Mouse (Mus musculus) heart, embryonic 13.5 days (tissue): Measurements from ENCODE around the gene Icam1. TPM values are rescaled to one million over a fixed set of nuclear protein-coding genes. Genes with fewer than 3 reads are reported as not detected.
A peak's percentile ranks its signal among the peaks of the same experiment; 100 is the strongest.
"Not testable (repeated sequence)": the region's sequence is repeated elsewhere in the genome, so short reads cannot be mapped to it uniquely, and the experiment has no call there.

Source experiments
- ATAC-seq: fragments of 200-750 bp; cut with Nextera tagmentation; 2 replicates; pipeline ENCODE4 v1.8.0; 2017; ENCODE audit warnings: moderate TSS enrichment; ENCODE audit not compliant: insufficient number of reproducible peaks, low FRiP score, low TSS enrichment; ENCODE audit errors: extremely low read depth
- H3K27ac ChIP-seq: fragments of 300-500 bp; sonication (generic); replicated peaks from 2 replicates; pipeline ENCODE4 v1.5.1; 2015; ENCODE audit warnings: moderate library complexity, mild to moderate bottlenecking, inconsistent platforms
- H3K27me3 ChIP-seq: fragments of 300-500 bp; sonication (generic); replicated peaks from 2 replicates; pipeline ENCODE4 v1.6.1; 2015; ENCODE audit warnings: mild to moderate bottlenecking, inconsistent platforms
- H3K36me3 ChIP-seq: fragments of 300-500 bp; sonication (generic); 2 replicates; pipeline ENCODE4 v1.6.1; 2015; ENCODE audit warnings: mild to moderate bottlenecking, inconsistent platforms
- H3K4me1 ChIP-seq: fragments of 300-500 bp; sonication (generic); 2 replicates; pipeline ENCODE4 v1.6.1; 2015; ENCODE audit warnings: inconsistent platforms
- H3K4me2 ChIP-seq: fragments of 300-500 bp; sonication (generic); 2 replicates; pipeline ENCODE4 v1.6.1; 2015; ENCODE audit warnings: inconsistent platforms, mild to moderate bottlenecking, moderate library complexity
- H3K4me3 ChIP-seq: fragments of 300-500 bp; sonication (generic); 2 replicates; pipeline ENCODE4 v1.5.1; 2015; ENCODE audit warnings: moderate library complexity, mild to moderate bottlenecking, inconsistent platforms
- H3K9ac ChIP-seq: fragments of 300-500 bp; sonication (generic); 2 replicates; pipeline ENCODE4 v1.6.1; 2015; ENCODE audit warnings: inconsistent platforms, mild to moderate bottlenecking, moderate library complexity
- H3K9me3 ChIP-seq: fragments of 300-500 bp; sonication (generic); 2 replicates; pipeline ENCODE4 v1.6.1; 2016; ENCODE audit warnings: inconsistent platforms
- WGBS: fragments of 180-500 bp; shearing (Covaris S2); methylation state at CpG from one replicate; pipeline ENCODE4 v1.1.7; 2015; ENCODE audit warnings: mixed read lengths; 5-methylcytosine and 5-hydroxymethylcytosine counted together
- polyA plus RNA-seq: library from polyadenylated mRNA; unstranded; fragments of >200 nt; fragmentation: Nextera tagmentation; extraction: Ambion mirVana; gene quantifications from 2 replicates; pipeline ENCODE4 v1.2.1, GENCODE M21; 2015

Gene Icam1
- polyA plus RNA-seq, 1 experiment from 2014 or later: 11.6 TPM

DNA sequence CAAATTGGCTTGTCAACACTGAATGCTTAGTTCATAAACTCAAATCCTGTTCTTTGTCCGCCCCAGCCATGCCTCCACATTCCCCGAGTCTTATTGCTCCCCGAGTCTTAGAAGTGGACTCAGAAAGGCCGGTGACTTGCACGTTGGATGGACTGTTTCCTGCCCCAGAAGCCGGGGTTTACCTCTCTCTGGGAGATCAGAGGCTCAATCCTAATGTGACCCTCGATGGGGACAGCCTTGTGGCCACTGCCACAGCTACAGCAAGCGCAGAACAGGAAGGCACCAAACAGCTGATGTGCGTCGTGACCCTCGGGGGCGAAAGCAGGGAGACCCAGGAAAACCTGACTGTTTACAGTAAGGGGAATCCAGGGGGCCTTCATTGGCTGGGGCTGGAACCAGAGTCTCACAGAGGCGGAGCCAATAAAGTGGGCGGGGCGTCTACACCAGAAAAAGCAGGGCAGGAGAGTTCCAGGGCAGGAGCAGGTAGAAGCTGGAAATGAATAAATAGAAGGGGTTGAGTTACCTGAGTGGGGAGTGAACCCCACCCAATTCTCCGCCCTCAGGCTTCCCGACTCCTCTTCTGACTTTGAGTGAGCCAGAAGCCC, 18.8 kb downstream of the Icam1 start:
- no peak overlapping the region for H3K27ac ChIP-seq
- H3K4me1 ChIP-seq: peaks cover 73% of the 10 kb centered on the region
- no peak for ATAC-seq
- no peak overlapping the region for H3K4me2 ChIP-seq
- H3K36me3 ChIP-seq: no peaks in the 10 kb centered on the region
- no peak overlapping the region for H3K9ac ChIP-seq
- H3K9me3 ChIP-seq: no peaks in the 10 kb centered on the region
- H3K4me3 ChIP-seq: peak overlapping the region; percentile 4; the same call in 1 of the 2 replicates
- peaks cover 93% of the 10 kb centered on the region for H3K27me3 ChIP-seq
- WGBS: 4% methylated on average over 17 of the region's 17 CpGs

- Histone ChIP-seq H3K9ac (no peak overlapping the region), H3K27me3 (peaks cover 94% of the 10 kb centered on the region), H3K36me3 (no peaks in the 10 kb centered on the region), H3K9me3 (no peaks in the 10 kb centered on the region), H3K4me2 (no peak overlapping the region), H3K4me3 (no peak overlapping the region; the same call in 1 of the 2 replicates), H3K4me1 (peaks cover 63% of the 10 kb centered on the region), H3K27ac (no peak overlapping the region)
- ATAC-seq: no peak
- WGBS: 25% methylated on average over 9 of the region's 9 CpGs
These were observed 19.8 kb downstream of the Icam1 start for GRCm38 (mm10) chr9:21035586-21035985.

- Histone ChIP-seq H3K4me1 (peaks cover 57% of the 10 kb centered on the region), H3K9ac (peak overlapping the region; percentile 37; the same call in 1 of the 2 replicates), H3K4me3 (peak overlapping the region; percentile 43; the same call in 1 of the 2 replicates), H3K9me3 (no peaks in the 10 kb centered on the region), H3K36me3 (no peaks in the 10 kb centered on the region), H3K4me2 (peak overlapping the region; percentile 70), H3K27me3 (peaks cover 98% of the 10 kb centered on the region), H3K27ac (no peak overlapping the region)
- WGBS: 7% methylated on average over 20 of the region's 20 CpGs
- no peak for ATAC-seq
These were observed 20.4 kb downstream of the Icam1 start for GRCm38 (mm10) chr9:21036161-21036560.

- Histone ChIP-seq H3K9me3 (no peaks in the 10 kb centered on the region), H3K4me3 (peak overlapping the region; percentile 43), H3K4me1 (peaks cover 55% of the 10 kb centered on the region), H3K4me2 (peak overlapping the region; percentile 70), H3K36me3 (no peaks in the 10 kb centered on the region), H3K27me3 (peaks cover 93% of the 10 kb centered on the region), H3K9ac (peak overlapping the region; percentile 69; the same call in 1 of the 2 replicates), H3K27ac (no peak overlapping the region)
- no peak for ATAC-seq
- 5% methylated on average over 22 of the region's 22 CpGs for WGBS
These were observed 20.9 kb downstream of the Icam1 start for GRCm38 (mm10) chr9:21036666-21037065.

DNA sequence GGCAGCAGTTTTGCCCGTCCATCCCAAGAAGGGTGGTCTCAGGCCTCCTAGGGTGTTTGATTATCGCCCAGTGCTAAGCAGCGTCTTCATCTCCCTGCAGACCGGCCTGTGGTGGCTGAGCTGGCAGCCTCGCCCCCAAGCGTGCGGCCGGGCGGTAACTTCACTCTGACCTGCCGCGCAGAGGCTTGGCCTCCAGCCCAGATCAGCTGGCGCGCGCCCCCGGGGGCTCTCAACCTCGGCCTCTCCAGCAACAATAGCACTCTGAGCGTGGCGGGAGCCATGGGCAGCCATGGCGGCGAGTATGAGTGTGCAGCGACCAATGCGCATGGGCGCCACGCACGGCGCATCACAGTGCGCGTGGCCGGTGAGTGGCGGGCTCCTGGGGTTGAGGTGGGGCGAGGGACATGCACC, 21.7 kb downstream of the Icam1 start:
- Histone ChIP-seq H3K27me3 (peaks cover 85% of the 10 kb centered on the region), H3K9ac (peak overlapping the region; percentile 69), H3K4me1 (peaks cover 46% of the 10 kb centered on the region), H3K36me3 (no peaks in the 10 kb centered on the region), H3K4me3 (peak overlapping the region; percentile 43), H3K9me3 (no peaks in the 10 kb centered on the region), H3K27ac (no peak overlapping the region), H3K4me2 (peak overlapping the region; percentile 70)
- ATAC-seq: peak; percentile 32; the same call in 1 of the 2 replicates
- WGBS: 2% methylated on average over 31 of the region's 31 CpGs

DNA sequence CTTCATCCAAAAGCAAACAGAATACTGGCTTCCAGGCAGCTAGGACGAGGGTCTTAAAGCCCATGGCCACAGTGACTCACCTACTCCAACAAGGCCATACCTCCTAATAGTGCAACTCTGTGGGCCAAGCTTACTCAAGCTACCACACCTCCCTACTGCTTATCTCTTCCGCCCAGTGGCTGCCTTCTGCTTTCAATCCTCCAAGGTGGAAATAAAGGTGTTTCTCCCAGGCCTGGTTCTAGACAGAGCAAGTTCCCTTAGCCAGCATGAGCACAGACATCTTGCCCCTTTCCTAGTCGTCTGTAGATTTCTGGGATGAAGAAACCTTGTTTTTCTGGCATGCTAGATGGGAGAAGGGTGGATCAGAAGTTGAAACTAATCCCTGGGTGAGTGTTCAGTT, 24.0 kb downstream of the Icam1 start:
- Histone ChIP-seq H3K27me3 (peaks cover 62% of the 10 kb centered on the region), H3K27ac (no peak overlapping the region), H3K4me1 (peaks cover 30% of the 10 kb centered on the region)

DNA sequence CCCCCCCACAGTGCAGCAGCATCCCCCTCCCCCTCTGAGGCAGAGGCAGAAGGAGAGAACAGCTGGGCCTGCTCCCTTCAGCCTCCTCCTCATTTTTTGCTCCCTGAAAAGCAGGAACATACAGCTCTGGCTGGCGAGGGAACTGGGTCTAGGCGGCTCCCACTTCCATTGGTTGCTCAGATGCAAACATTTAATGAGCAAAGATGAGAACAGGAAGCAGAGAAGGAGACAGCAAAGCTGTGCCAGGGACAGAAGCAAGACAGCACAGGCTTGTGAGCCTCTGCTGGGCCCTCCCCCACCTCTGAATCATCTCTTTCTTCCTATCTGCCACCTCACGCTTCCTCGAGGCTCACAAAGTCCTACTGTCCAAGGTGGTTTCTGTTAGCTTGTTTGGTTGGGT, 25.5 kb downstream of the Icam1 start:
- ATAC-seq: no peak
- H3K9ac ChIP-seq: no peak overlapping the region
- no peak overlapping the region for H3K27ac ChIP-seq
- no peak overlapping the region for H3K4me2 ChIP-seq
- H3K27me3 ChIP-seq: peaks cover 46% of the 10 kb centered on the region
- 54% methylated on average over 4 of the region's 4 CpGs for WGBS
- no peaks in the 10 kb centered on the region for H3K36me3 ChIP-seq
- H3K4me1 ChIP-seq: peaks cover 20% of the 10 kb centered on the region
- no peaks in the 10 kb centered on the region for H3K9me3 ChIP-seq
- no peak overlapping the region for H3K4me3 ChIP-seq

More for the DNA sequence above, 24.0 kb downstream of the Icam1 start:
- ATAC-seq: no peak
- H3K9ac ChIP-seq: no peak overlapping the region
- H3K36me3 ChIP-seq: no peaks in the 10 kb centered on the region
- no peak overlapping the region for H3K4me2 ChIP-seq
- 70% methylated on average over 3 of the region's 3 CpGs for WGBS
- no peak overlapping the region for H3K4me3 ChIP-seq
- H3K9me3 ChIP-seq: no peaks in the 10 kb centered on the region

DNA sequence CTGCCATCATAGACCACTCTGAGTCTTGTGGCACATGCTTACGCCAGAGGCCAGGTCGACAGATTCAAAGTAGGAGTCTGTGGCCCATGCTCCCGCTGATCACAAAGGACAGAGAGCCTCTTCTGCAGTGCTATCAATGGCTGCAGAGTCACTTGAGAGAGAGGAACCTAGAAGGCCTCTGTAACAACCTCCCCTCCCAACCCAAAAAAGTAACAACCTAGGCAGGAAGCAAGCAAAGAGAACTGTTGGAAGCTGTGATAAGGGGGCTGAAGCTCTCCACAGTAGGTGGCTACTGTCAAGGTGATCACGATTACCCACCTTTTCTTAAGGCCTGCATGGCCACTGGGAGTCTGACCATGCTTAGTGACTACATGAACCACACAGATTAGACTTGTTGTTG, 27.8 kb downstream of the Icam1 start:
- H3K27ac ChIP-seq: no peak overlapping the region
- 0 out of 2 replicates have a peak, but pooled peaks cover 2% of the 10 kb centered on the region for H3K4me1 ChIP-seq
- H3K9me3 ChIP-seq: no peaks in the 10 kb centered on the region
- H3K27me3 ChIP-seq: peaks cover 24% of the 10 kb centered on the region
- H3K4me3 ChIP-seq: no peak overlapping the region
- no peak for ATAC-seq
- H3K9ac ChIP-seq: no peak overlapping the region
- no peak overlapping the region for H3K4me2 ChIP-seq
- WGBS: 69% methylated on average over 4 of the region's 4 CpGs
- no peaks in the 10 kb centered on the region for H3K36me3 ChIP-seq

GRCm38 (mm10) chr9:21044785-21045184, 29.0 kb downstream of the Icam1 start:
- H3K4me3 ChIP-seq, H3K9me3 ChIP-seq, H3K4me2 ChIP-seq, H3K4me1 ChIP-seq, H3K9ac ChIP-seq, H3K27ac ChIP-seq, H3K36me3 ChIP-seq, ATAC-seq: not testable (repeated sequence)
- 43% methylated on average over 1 of the region's 1 CpGs for WGBS
- H3K27me3 ChIP-seq: peaks cover 12% of the 10 kb centered on the region

- no peak for ATAC-seq
- WGBS: 69% methylated on average over 3 of the region's 3 CpGs
- Histone ChIP-seq H3K36me3 (no peaks in the 10 kb centered on the region), H3K4me1 (0 out of 2 replicates have a peak, but pooled peaks cover 2% of the 10 kb centered on the region), H3K4me3 (no peak overlapping the region), H3K9ac (no peak overlapping the region), H3K9me3 (no peaks in the 10 kb centered on the region), H3K27me3 (peaks cover 10% of the 10 kb centered on the region), H3K4me2 (no peak overlapping the region), H3K27ac (no peak overlapping the region)
These were observed 29.4 kb downstream of the Icam1 start for GRCm38 (mm10) chr9:21045235-21045634.

- no peak overlapping the region for H3K9ac ChIP-seq
- H3K27me3 ChIP-seq: peaks cover 21% of the 10 kb centered on the region; the same call in 1 of the 2 replicates
- no peak overlapping the region for H3K4me2 ChIP-seq
- no peak overlapping the region for H3K4me3 ChIP-seq
- no peak overlapping the region for H3K27ac ChIP-seq
- H3K4me1 ChIP-seq: no peaks in the 10 kb centered on the region
- 51% methylated on average over 10 of the region's 10 CpGs for WGBS
- no peaks in the 10 kb centered on the region for H3K36me3 ChIP-seq
- no peaks in the 10 kb centered on the region for H3K9me3 ChIP-seq
- no peak for ATAC-seq
These were observed 35.8 kb downstream of the Icam1 start for GRCm38 (mm10) chr9:21051578-21051977.

- Histone ChIP-seq H3K9me3 (no peaks in the 10 kb centered on the region), H3K36me3 (peaks cover 61% of the 10 kb centered on the region), H3K4me3 (no peak overlapping the region), H3K4me1 (no peaks in the 10 kb centered on the region), H3K27ac (no peak overlapping the region), H3K4me2 (no peak overlapping the region), H3K9ac (no peak overlapping the region), H3K27me3 (no peaks in the 10 kb centered on the region)
- ATAC-seq: no peak
- 83% methylated on average over 2 of the region's 2 CpGs for whole genome bisulfite sequencing
These were observed 47.1 kb downstream of the Icam1 start for GRCm38 (mm10) chr9:21062928-21063327.
